Mouse (Mus musculus) ovary, postnatal 14 days (tissue): ENCODE measurements around the gene Phrf1.

Source experiments
- DNase-seq: peaks from one replicate; pipeline ENCODE4 v3.0.0; 2022; ENCODE audit warnings: low spot score

The Phrf1 gene

GRCm38 (mm10) chr7:141293852-141294471 is 65.4 kb downstream of the Phrf1 start:
- no peak for DNase-seq

- DNase-seq = no peak
Observed at GRCm38 (mm10) chr7:141294479-141294878, 65.9 kb downstream of the Phrf1 start.

- no peak for DNase-seq
Observed at GRCm38 (mm10) chr7:141297926-141298650, 69.5 kb downstream of the Phrf1 start.

- no peak for DNase-seq
Observed at GRCm38 (mm10) chr7:141299175-141299574, 70.6 kb downstream of the Phrf1 start.

GRCm38 (mm10) chr7:141301386-141301785 is 72.8 kb downstream of the Phrf1 start:
- no peak for DNase-seq

GRCm38 (mm10) chr7:141302702-141303268 is 74.2 kb downstream of the Phrf1 start:
- no peak for DNase-seq

GRCm38 (mm10) chr7:141304537-141304936 is 76.0 kb downstream of the Phrf1 start:
- DNase-seq = no peak
